Mouse (Mus musculus): ENCODE data around the gene Gm17720.
"Not testable (repeated sequence)": the region's sequence is repeated elsewhere in the genome, so short reads cannot be mapped to it uniquely, and the experiment has no call there.

Gene Gm17720

DNA sequence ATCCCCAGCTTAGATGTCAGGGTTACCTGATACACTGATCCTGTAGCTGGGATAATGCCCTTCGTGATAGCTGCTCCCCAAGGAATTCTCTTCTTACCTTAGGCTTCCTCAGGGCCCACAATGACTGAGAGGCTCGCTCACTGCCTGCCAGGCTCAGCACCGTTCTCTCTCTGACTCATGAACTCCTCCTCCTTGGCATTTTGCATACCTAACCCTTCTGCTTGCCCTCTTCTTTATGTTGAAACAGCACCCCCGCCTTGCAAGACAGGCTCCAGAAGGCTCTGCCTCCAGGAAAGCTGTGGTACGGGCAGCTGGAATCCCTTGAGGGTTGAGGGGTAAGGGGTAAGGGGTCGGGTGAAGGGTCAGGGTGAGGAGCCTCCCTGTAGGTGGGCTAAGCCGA, 63.3 kb downstream of the Gm17720 start:
- no peak for DNase-seq (ENCODE audit: low spot score)

DNA sequence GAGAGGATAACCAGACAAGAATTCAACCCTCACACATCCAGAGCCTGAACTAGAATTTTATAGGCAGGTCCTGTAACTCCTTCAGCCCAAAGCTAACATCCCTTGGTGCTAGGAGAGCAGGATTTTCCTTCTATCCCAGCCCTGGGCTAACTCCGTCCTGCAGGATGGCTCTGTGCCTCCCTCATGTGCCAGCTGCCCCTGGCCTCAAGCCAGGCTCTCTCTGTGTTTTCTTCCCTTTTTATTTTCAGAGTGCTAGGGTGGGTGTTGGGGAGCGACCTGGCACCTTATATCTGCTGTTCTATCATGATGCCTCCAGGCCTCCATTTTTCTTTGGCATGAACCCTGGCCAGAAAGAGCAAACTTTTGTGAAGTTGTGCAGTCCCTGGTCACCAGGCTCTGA, 66.4 kb downstream of the Gm17720 start:
- no peak for DNase-seq (ENCODE audit: low spot score)

DNA sequence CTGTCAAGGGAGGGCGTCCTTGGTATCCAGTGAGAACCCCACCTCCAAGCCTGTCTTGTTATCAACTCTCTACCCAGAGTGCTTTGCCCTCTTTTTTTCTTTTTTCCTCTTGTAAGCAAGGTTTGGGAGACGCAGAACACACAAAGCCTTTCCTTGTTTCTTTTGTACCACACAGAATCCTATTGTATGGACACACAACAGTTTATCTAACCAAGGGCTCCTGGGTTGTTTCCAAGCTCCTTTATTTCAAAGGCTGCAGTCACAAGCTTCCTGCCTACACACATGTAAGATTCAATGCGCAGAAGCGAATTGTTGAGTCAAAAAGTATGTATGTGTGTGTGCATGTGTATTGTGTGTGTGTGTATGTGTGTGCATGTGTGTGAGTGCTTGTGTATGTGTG, 68.2 kb downstream of the Gm17720 start:
- no peak for DNase-seq (ENCODE audit: low spot score)

DNA sequence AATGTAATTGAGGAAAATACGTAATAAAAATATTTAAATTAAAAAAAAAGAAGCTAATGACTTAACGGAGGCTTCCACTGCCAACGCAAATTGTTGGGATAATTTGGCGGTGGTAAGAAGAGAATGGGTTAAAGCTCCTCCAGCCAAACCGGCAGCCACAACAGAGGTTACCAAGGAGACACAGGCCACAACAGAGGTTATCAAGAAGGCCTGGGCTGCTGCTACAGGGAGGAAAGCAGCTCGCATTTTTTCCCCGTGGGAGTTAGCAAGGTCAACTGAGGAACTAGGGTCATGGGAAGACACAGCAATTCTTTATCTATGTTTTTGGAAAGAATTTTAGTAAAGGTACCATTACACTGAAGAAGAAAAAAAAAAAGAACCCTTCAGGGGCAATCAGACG, 68.8 kb downstream of the Gm17720 start:
- not testable (repeated sequence) for DNase-seq (ENCODE audit: low spot score)
